Comparison of ENCODE assay signal across 8 mouse cellular contexts in genomic region chr2:63183563-63184545, GRCm38 (mm10). TPM values are rescaled to one million over a fixed set of nuclear protein-coding genes. Genes with fewer than 3 reads are reported as not detected.
DNase-seq lines count a peak whose midpoint lies in the region; ATAC-seq lines count a peak whose summit lies in the region.

Gene Kcnh7, minus strand, starts transcription at chr2:63184287.

- no peak for ATAC-seq in heart, embryonic 14.5 days (ENCODE audit: insufficient number of reproducible peaks, insufficient read depth, low FRiP score, low read depth)
- ATAC-seq in neural tube, embryonic 12.5 days (ENCODE audit: low FRiP score, low read depth) = peak; percentile 86

- H3K36me3 ChIP-seq in heart, embryonic 14.5 days (ENCODE audit: control insufficient read depth, insufficient read depth, low read length) = no peaks in the 10 kb centered on the region
- no peaks in the 10 kb centered on the region for H3K36me3 ChIP-seq in neural tube, embryonic 12.5 days

- peak within 1 kb of the TSS; percentile 78 for H3K4me2 ChIP-seq in heart, embryonic 14.5 days (ENCODE audit: low read length)
- H3K4me2 ChIP-seq in neural tube, embryonic 12.5 days (replicated peaks) = peak within 1 kb of the TSS; percentile 89

- no peak for DNase-seq in heart, adult 11 months
- DNase-seq in cerebellum, adult 9-11 months = peak; percentile 3
- DNase-seq in frontal cortex, postnatal 14 days (ENCODE audit: low spot score in 2 of 2) = peak; percentile 28 to 35
- DNase-seq in left cerebral cortex, postnatal 25 days (ENCODE audit: low spot score in 2 of 2) = peak; percentile 59 to 62
- no peak for DNase-seq in adrenal gland, adult 8-10 months
- DNase-seq in adrenal gland, postnatal 4 days (ENCODE audit: low spot score in 2 of 2) = no peak

- peak within 1 kb of the TSS; percentile 32; the same call in 1 of the 2 replicates for H3K9ac ChIP-seq in heart, embryonic 14.5 days (ENCODE audit: low read length)
- H3K9ac ChIP-seq in neural tube, embryonic 12.5 days = peak within 1 kb of the TSS; percentile 61

- no peak within 1 kb of the TSS for H3K27ac ChIP-seq in heart, embryonic 14.5 days (replicated peaks in 1 of 2; ENCODE audit: control insufficient read depth in 1 of 2, insufficient read depth in 1 of 2, low read depth in 2 of 2, low read length in 2 of 2)
- H3K27ac ChIP-seq in neural tube, embryonic 12.5 days = no peak within 1 kb of the TSS

- no peaks in the 10 kb centered on the region for H3K9me3 ChIP-seq in heart, embryonic 14.5 days (ENCODE audit: control insufficient read depth, low read length)
- H3K9me3 ChIP-seq in neural tube, embryonic 12.5 days = no peaks in the 10 kb centered on the region

- under 1% methylated on average over 43 of the region's 49 CpGs for WGBS in heart, embryonic 14.5 days
- WGBS in neural tube, embryonic 12.5 days = 2% methylated on average over 49 of the region's 49 CpGs

- H3K4me1 ChIP-seq in heart, embryonic 14.5 days (ENCODE audit: control insufficient read depth in 2 of 2, insufficient read depth in 2 of 2, low read length in 2 of 2) = peaks cover 2 to 3% of the 10 kb centered on the region in 2 experiments; a peak in 1 of 4 replicates
- 0 out of 2 replicates have a peak, but pooled peaks cover 9% of the 10 kb centered on the region for H3K4me1 ChIP-seq in neural tube, embryonic 12.5 days

- peak within 1 kb of the TSS; percentile 50 to 51 for H3K4me3 ChIP-seq in heart, embryonic 14.5 days (ENCODE audit: control insufficient read depth in 1 of 2, insufficient read depth in 1 of 2, low read depth in 1 of 2, low read length in 2 of 2)
- peak within 1 kb of the TSS; percentile 55 for H3K4me3 ChIP-seq in neural tube, embryonic 12.5 days

- H3K27me3 ChIP-seq in heart, embryonic 14.5 days (ENCODE audit: control insufficient read depth, insufficient read depth, low read length) = peaks cover 13% of the 10 kb centered on the region
- H3K27me3 ChIP-seq in neural tube, embryonic 12.5 days (replicated peaks) = no peaks in the 10 kb centered on the region; the same call in 1 of the 2 replicates

- intact Hi-C loops in left cerebral cortex, postnatal 25 days (cut with DNase I) = loop anchor here (5.0 to 10.0 kb wide), 2 partner anchors 259 to 268 kb away; no protein-coding TSS in a partner anchor

RNA-seq across cellular contexts. Expression of gene Kcnh7, which starts in this region (rescaled TPM):
- 5.7 and 5.8 TPM in 2 replicates for polyA plus RNA-seq in heart, embryonic 14.5 days (2014; fragmentation: Nextera tagmentation; extraction: Ambion mirVana)
- 100 to 1,000 TPM in 1 of 2 experiments, 10 to 100 TPM in 1; 98.6 to 105 TPM for total RNA-seq in left cerebral cortex, postnatal 25 days (2021)
- polyA plus RNA-seq in neural tube, embryonic 12.5 days (2016; fragmentation: Nextera tagmentation; extraction: Ambion mirVana) = 3.7 and 3.9 TPM in 2 replicates
- total RNA-seq in adrenal gland, adult 8-10 months (2022) = under 1 TPM in 3 of 4 experiments, not detected in 1; 0.03 to 0.38 (median 0.09) TPM
- under 1 TPM; 0.64 to 0.99 TPM for total RNA-seq in adrenal gland, postnatal 4 days (2021)

Comparison
In these comparisons a context has a peak if more than half of its experiments do, and no peak if none do; other contexts are left out.
1. RNA of gene Kcnh7 (total RNA-seq): 98.6 to 105 TPM in left cerebral cortex, postnatal 25 days; 0.64 to 0.99 TPM in adrenal gland, postnatal 4 days and 0.03 to 0.38 TPM in adrenal gland, adult 8-10 months; every median in the first group is over 10 times any median in the second.
2. DNase-seq: peak in cerebellum, adult 9-11 months (single experiment), frontal cortex, postnatal 14 days (2 of 2) and left cerebral cortex, postnatal 25 days (2 of 2); none in heart, adult 11 months (single experiment), adrenal gland, adult 8-10 months (single experiment) and adrenal gland, postnatal 4 days (0 of 2).